Mouse (Mus musculus) MEL (cell line): Measurements from ENCODE around the gene Gpr37l1.

Experiments used
- CTCF ChIP-seq, 3 experiments: IDR thresholded peaks in 2 of 3; conservative IDR thresholded peaks in 1 of 3; 2 replicates each; pipeline ENCODE4 v1.5.1; 2011 to 2012; ENCODE audit warnings: low read length in 3 of 3, low read depth in 2 of 3, mild to moderate bottlenecking in 2 of 3, improper control_type of control experiment in 1 of 3, inconsistent platforms in 1 of 3, mixed read lengths in 1 of 3, moderate library complexity in 1 of 3; ENCODE audit not compliant: control insufficient read depth in 1 of 3, insufficient read depth in 1 of 3, poor library complexity in 1 of 3, severe bottlenecking in 1 of 3
- E2F4 ChIP-seq: IDR thresholded peaks from 2 replicates; pipeline ENCODE4 v1.6.1; 2011; ENCODE audit warnings: low read depth, low read length, improper control_type of control experiment, borderline replicate concordance
- EP300 ChIP-seq, 2 experiments: IDR thresholded peaks; 2 replicates each; pipeline ENCODE4 v1.6.1; 2011; ENCODE audit warnings: improper control_type of control experiment in 2 of 2, low read length in 2 of 2, low read depth in 1 of 2, mild to moderate bottlenecking in 1 of 2
- MAX ChIP-seq: IDR thresholded peaks from 2 replicates; pipeline ENCODE4 v1.6.1; 2011; ENCODE audit warnings: low read length, improper control_type of control experiment
- POLR2AphosphoS2 ChIP-seq: IDR thresholded peaks from 2 replicates; pipeline ENCODE4 v1.6.1; 2011; ENCODE audit warnings: low read length, improper control_type of control experiment
- TCF12 ChIP-seq: IDR thresholded peaks from 2 replicates; pipeline ENCODE4 v1.6.1; 2014; ENCODE audit warnings: low read depth, mild to moderate bottlenecking, inconsistent platforms, low read length, improper control_type of control experiment, moderate library complexity

DNA sequence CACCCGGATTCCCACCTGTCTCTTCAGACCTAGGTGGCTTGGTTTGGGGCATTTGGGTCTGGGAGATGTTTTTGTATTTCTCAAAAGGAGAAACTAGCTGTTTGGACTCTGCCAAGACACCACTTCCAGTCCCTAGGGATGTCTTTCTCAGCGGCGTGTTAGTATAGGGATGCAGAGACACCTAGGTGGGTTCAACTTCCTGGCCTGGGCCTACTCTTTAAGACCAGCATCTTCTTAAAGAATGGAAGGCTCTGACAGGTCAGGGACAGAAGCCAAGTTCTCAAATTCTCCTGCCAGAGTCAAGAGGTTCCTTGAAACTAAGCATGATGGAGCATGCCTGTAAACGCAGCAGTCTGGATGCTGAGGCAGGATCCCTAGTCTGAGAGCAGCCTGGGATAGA lies 19.0 kb downstream of the Gpr37l1 start:
- no peak for TF ChIP-seq E2F4
- TF ChIP-seq POLR2AphosphoS2: no peak
- TF ChIP-seq CTCF (IDR thresholded peaks at IDR 0.05 in 2 of 3, conservative IDR thresholded peaks at IDR 0.05 in 1 of 3; ENCODE audit: control insufficient read depth in 1 of 3, insufficient read depth in 1 of 3, low read depth in 2 of 3, low read length in 3 of 3, poor library complexity in 1 of 3, severe bottlenecking in 1 of 3): no peak
- no peak for TF ChIP-seq MAX
- TF ChIP-seq EP300 (IDR thresholded peaks at IDR 0.05; ENCODE audit: low read depth in 1 of 2, low read length in 2 of 2): no peak
- no peak for TF ChIP-seq TCF12
